Mouse (Mus musculus) adrenal gland, adult 8-10 months (tissue): ENCODE measurements at regions not wholly inside any gene's neighbourhood (a gene's known extent, or its start where the extent isn't known, plus 50 kb on each side); places are given as distances from the start of the nearest gene placed in this dataset.
A peak's percentile ranks its signal among the peaks of the same experiment; 100 is the strongest.

ENCODE experiments used
- DNase-seq: peaks from one replicate; pipeline ENCODE4 v3.0.0; 2022

- no peak for DNase-seq
Measured at GRCm38 (mm10) chr17:47140241-47140968, 130.0 kb upstream of the Ubr2 start.

GRCm38 (mm10) chr17:47139730-47140231 lies 129.4 kb upstream of the Ubr2 start:
- DNase-seq, result peak; percentile 93

- DNase-seq, result peak; percentile 50
Measured at GRCm38 (mm10) chr17:47139171-47139617, 128.8 kb upstream of the Ubr2 start.

- no peak for DNase-seq
Measured at GRCm38 (mm10) chr17:47138174-47138573, 127.8 kb upstream of the Ubr2 start.

GRCm38 (mm10) chr17:47135391-47135790 lies 125.0 kb upstream of the Ubr2 start:
- DNase-seq, result no peak

- DNase-seq, result no peak
Measured at GRCm38 (mm10) chr17:47133785-47134184, 123.4 kb upstream of the Ubr2 start.

- peak; percentile 78 for DNase-seq
Measured at GRCm38 (mm10) chr17:47127571-47127970, 117.2 kb upstream of the Ubr2 start.

- no peak for DNase-seq
Measured at GRCm38 (mm10) chr17:47123576-47123975, 113.2 kb upstream of the Ubr2 start.

- DNase-seq, result no peak
Measured at GRCm38 (mm10) chr17:47122221-47122620, 111.9 kb upstream of the Ubr2 start.

- DNase-seq, result no peak
Measured at GRCm38 (mm10) chr17:47118010-47118409, 107.7 kb upstream of the Ubr2 start.

- DNase-seq, result no peak
Measured at GRCm38 (mm10) chr17:47115754-47116153, 105.4 kb upstream of the Ubr2 start.

GRCm38 (mm10) chr17:47115141-47115540 lies 104.8 kb upstream of the Ubr2 start:
- DNase-seq, result no peak

GRCm38 (mm10) chr17:47114736-47115135 lies 104.4 kb upstream of the Ubr2 start:
- peak; percentile 78 for DNase-seq

- no peak for DNase-seq
Measured at GRCm38 (mm10) chr17:47112556-47113225, 102.3 kb upstream of the Ubr2 start.

GRCm38 (mm10) chr17:47110836-47111235 lies 100.5 kb upstream of the Ubr2 start:
- DNase-seq, result no peak

- no peak for DNase-seq
Measured at GRCm38 (mm10) chr17:47104328-47104727, 94.0 kb upstream of the Ubr2 start.

- DNase-seq, result no peak
Measured at GRCm38 (mm10) chr17:47095191-47095590, 84.8 kb upstream of the Ubr2 start.

GRCm38 (mm10) chr17:47092076-47092475 lies 81.7 kb upstream of the Ubr2 start:
- no peak for DNase-seq

- DNase-seq, result no peak
Measured at GRCm38 (mm10) chr17:47089769-47090168, 79.4 kb upstream of the Ubr2 start.

GRCm38 (mm10) chr17:47069206-47069605 lies 58.9 kb upstream of the Ubr2 start:
- DNase-seq, result no peak

GRCm38 (mm10) chr17:47065307-47065901 lies 55.0 kb upstream of the Ubr2 start:
- DNase-seq, result peak; percentile 77

GRCm38 (mm10) chr17:47064592-47065306 lies 54.4 kb upstream of the Ubr2 start:
- peak; percentile 86 for DNase-seq

- no peak for DNase-seq
Measured at GRCm38 (mm10) chr17:47064006-47064405, 53.6 kb upstream of the Ubr2 start.
